ENCODE assay signal across 8 mouse cellular contexts in genomic region chr2:148731614-148732326, GRCm38 (mm10). TPM values are rescaled to one million over a fixed set of nuclear protein-coding genes. Genes with fewer than 3 reads are reported as not detected.
A peak's percentile ranks its signal among the peaks of the same experiment; 100 is the strongest.
DNase-seq lines count a peak whose midpoint lies in the region; ATAC-seq and TF ChIP-seq lines count a peak whose summit lies in the region.

No protein-coding gene starts in this region.

- ATAC-seq in forebrain, postnatal 0 days: peak; percentile 68
- peak; percentile 85 for ATAC-seq in hindbrain, embryonic 15.5 days (ENCODE audit: low FRiP score, low read depth)
- peak; percentile 34 for ATAC-seq in limb, embryonic 12.5 days (ENCODE audit: insufficient number of reproducible peaks, insufficient read depth, low FRiP score, low TSS enrichment, low read depth)
- peak; percentile 88 for ATAC-seq in midbrain, embryonic 15.5 days (replicated peaks)

- H3K27ac ChIP-seq in forebrain, postnatal 0 days (ENCODE audit: low read depth, low read length): peak overlapping the region; percentile 57
- peak overlapping the region; percentile 75 for H3K27ac ChIP-seq in hindbrain, embryonic 15.5 days (replicated peaks)
- no peak overlapping the region for H3K27ac ChIP-seq in limb, embryonic 12.5 days
- H3K27ac ChIP-seq in midbrain, embryonic 15.5 days: peak overlapping the region; percentile 84

- peak overlapping the region; percentile 89 for H3K4me2 ChIP-seq in forebrain, postnatal 0 days (ENCODE audit: low read depth)
- peak overlapping the region; percentile 88 for H3K4me2 ChIP-seq in hindbrain, embryonic 15.5 days
- peak overlapping the region; percentile 93 for H3K4me2 ChIP-seq in limb, embryonic 12.5 days
- H3K4me2 ChIP-seq in midbrain, embryonic 15.5 days: peak overlapping the region; percentile 85

- peaks cover 10% of the 10 kb centered on the region; the same call in 1 of the 2 replicates for H3K4me1 ChIP-seq in forebrain, postnatal 0 days (ENCODE audit: insufficient read depth)
- H3K4me1 ChIP-seq in hindbrain, embryonic 15.5 days (replicated peaks): peaks cover 24% of the 10 kb centered on the region
- H3K4me1 ChIP-seq in limb, embryonic 12.5 days (replicated peaks): peaks cover 6% of the 10 kb centered on the region; the same call in 1 of the 2 replicates
- peaks cover 25% of the 10 kb centered on the region for H3K4me1 ChIP-seq in midbrain, embryonic 15.5 days

- H3K27me3 ChIP-seq in forebrain, postnatal 0 days (ENCODE audit: insufficient read depth, low read length): no peaks in the 10 kb centered on the region
- H3K27me3 ChIP-seq in hindbrain, embryonic 15.5 days: no peaks in the 10 kb centered on the region
- H3K27me3 ChIP-seq in limb, embryonic 12.5 days: no peaks in the 10 kb centered on the region
- no peaks in the 10 kb centered on the region for H3K27me3 ChIP-seq in midbrain, embryonic 15.5 days (replicated peaks)

- H3K9ac ChIP-seq in forebrain, postnatal 0 days: peak overlapping the region; percentile 72
- H3K9ac ChIP-seq in hindbrain, embryonic 15.5 days: peak overlapping the region; percentile 95
- H3K9ac ChIP-seq in limb, embryonic 12.5 days (replicated peaks): peak overlapping the region; percentile 75
- peak overlapping the region; percentile 73 for H3K9ac ChIP-seq in midbrain, embryonic 15.5 days

- no peaks in the 10 kb centered on the region for H3K36me3 ChIP-seq in forebrain, postnatal 0 days (ENCODE audit: insufficient read depth)
- no peaks in the 10 kb centered on the region for H3K36me3 ChIP-seq in hindbrain, embryonic 15.5 days
- H3K36me3 ChIP-seq in limb, embryonic 12.5 days: no peaks in the 10 kb centered on the region
- no peaks in the 10 kb centered on the region for H3K36me3 ChIP-seq in midbrain, embryonic 15.5 days (replicated peaks)

- H3K9me3 ChIP-seq in forebrain, postnatal 0 days (ENCODE audit: low read length): no peaks in the 10 kb centered on the region
- no peaks in the 10 kb centered on the region for H3K9me3 ChIP-seq in hindbrain, embryonic 15.5 days
- H3K9me3 ChIP-seq in limb, embryonic 12.5 days: peaks cover 12% of the 10 kb centered on the region; the same call in 1 of the 2 replicates
- no peaks in the 10 kb centered on the region for H3K9me3 ChIP-seq in midbrain, embryonic 15.5 days

- WGBS in forebrain, postnatal 0 days: 2% methylated on average over 35 of the region's 35 CpGs
- WGBS in hindbrain, embryonic 15.5 days: under 1% methylated on average over 35 of the region's 35 CpGs
- 2% methylated on average over 35 of the region's 35 CpGs for WGBS in limb, embryonic 12.5 days
- under 1% methylated on average over 35 of the region's 35 CpGs for WGBS in midbrain, embryonic 15.5 days

- no peak for TF ChIP-seq CTCF in forebrain, postnatal 0 days (IDR thresholded peaks at IDR 0.05; ENCODE audit: low read depth)

- peak; percentile 32 for DNase-seq in right cerebral cortex, postnatal 14 days
- no peak for DNase-seq in right cerebral cortex, adult 18-20 months
- DNase-seq in cerebellum, adult 11-12 months: peak; percentile 77
- no peak for DNase-seq in forebrain, postnatal 0 days
- DNase-seq in thymus, postnatal 14 days: no peak

- H3K4me3 ChIP-seq in forebrain, postnatal 0 days (ENCODE audit: low read depth, low read length): peak overlapping the region; percentile 62
- H3K4me3 ChIP-seq in hindbrain, embryonic 15.5 days: peak overlapping the region; percentile 84
- H3K4me3 ChIP-seq in limb, embryonic 12.5 days (replicated peaks): peak overlapping the region; percentile 76
- H3K4me3 ChIP-seq in midbrain, embryonic 15.5 days: peak overlapping the region; percentile 80

RNA-seq across cellular contexts. Expression of gene Napb, which starts 0.5 kb away (rescaled TPM):
- 124 and 142 TPM in 2 replicates for total RNA-seq in forebrain, postnatal 0 days (2014; rRNA removed)
- 41.1 and 76.3 TPM in 2 replicates for polyA plus RNA-seq in forebrain, postnatal 0 days (2015; fragmentation: Nextera tagmentation; extraction: Ambion mirVana)
- 77.7 and 84.2 TPM in 2 replicates for polyA plus RNA-seq in hindbrain, embryonic 15.5 days (2015; fragmentation: Nextera tagmentation; extraction: Ambion mirVana)
- polyA plus RNA-seq in limb, embryonic 12.5 days (2016; fragmentation: Nextera tagmentation; extraction: Ambion mirVana): 4.7 TPM in 2 replicates
- polyA plus RNA-seq in midbrain, embryonic 15.5 days (2015; fragmentation: Nextera tagmentation; extraction: Ambion mirVana): 83.2 and 85.2 TPM in 2 replicates

RNA-seq across cellular contexts. Expression of gene Cstl1, which starts 18.4 kb away (rescaled TPM):
- total RNA-seq in forebrain, postnatal 0 days (2014; rRNA removed): not detected in 2 replicates
- not detected in 2 replicates for polyA plus RNA-seq in forebrain, postnatal 0 days (2015; fragmentation: Nextera tagmentation; extraction: Ambion mirVana)
- not detected in 2 replicates for polyA plus RNA-seq in hindbrain, embryonic 15.5 days (2015; fragmentation: Nextera tagmentation; extraction: Ambion mirVana)
- polyA plus RNA-seq in limb, embryonic 12.5 days (2016; fragmentation: Nextera tagmentation; extraction: Ambion mirVana): not detected in 2 replicates
- not detected in 2 replicates for polyA plus RNA-seq in midbrain, embryonic 15.5 days (2015; fragmentation: Nextera tagmentation; extraction: Ambion mirVana)

RNA-seq across cellular contexts. Expression of gene Cst11, which starts 39.5 kb away (rescaled TPM):
- not detected in 2 replicates for total RNA-seq in forebrain, postnatal 0 days (2014; rRNA removed)
- not detected in 2 replicates for polyA plus RNA-seq in forebrain, postnatal 0 days (2015; fragmentation: Nextera tagmentation; extraction: Ambion mirVana)
- not detected in 2 replicates for polyA plus RNA-seq in hindbrain, embryonic 15.5 days (2015; fragmentation: Nextera tagmentation; extraction: Ambion mirVana)
- not detected in 2 replicates for polyA plus RNA-seq in limb, embryonic 12.5 days (2016; fragmentation: Nextera tagmentation; extraction: Ambion mirVana)
- polyA plus RNA-seq in midbrain, embryonic 15.5 days (2015; fragmentation: Nextera tagmentation; extraction: Ambion mirVana): not detected in 2 replicates

RNA-seq across cellular contexts. Expression of gene 8030411F24Rik, which starts 50.0 kb away (rescaled TPM):
- total RNA-seq in forebrain, postnatal 0 days (2014; rRNA removed): not detected in 2 replicates
- not detected in 2 replicates for polyA plus RNA-seq in forebrain, postnatal 0 days (2015; fragmentation: Nextera tagmentation; extraction: Ambion mirVana)
- not detected in 2 replicates for polyA plus RNA-seq in hindbrain, embryonic 15.5 days (2015; fragmentation: Nextera tagmentation; extraction: Ambion mirVana)
- polyA plus RNA-seq in limb, embryonic 12.5 days (2016; fragmentation: Nextera tagmentation; extraction: Ambion mirVana): not detected in 2 replicates
- not detected in 2 replicates for polyA plus RNA-seq in midbrain, embryonic 15.5 days (2015; fragmentation: Nextera tagmentation; extraction: Ambion mirVana)

RNA-seq across cellular contexts. Expression of gene Gzf1, which starts 50.9 kb away (rescaled TPM):
- total RNA-seq in forebrain, postnatal 0 days (2014; rRNA removed): 21.8 and 22.2 TPM in 2 replicates
- 12.8 and 15.0 TPM in 2 replicates for polyA plus RNA-seq in forebrain, postnatal 0 days (2015; fragmentation: Nextera tagmentation; extraction: Ambion mirVana)
- 13.9 and 16.3 TPM in 2 replicates for polyA plus RNA-seq in hindbrain, embryonic 15.5 days (2015; fragmentation: Nextera tagmentation; extraction: Ambion mirVana)
- polyA plus RNA-seq in limb, embryonic 12.5 days (2016; fragmentation: Nextera tagmentation; extraction: Ambion mirVana): 25.5 and 26.8 TPM in 2 replicates
- polyA plus RNA-seq in midbrain, embryonic 15.5 days (2015; fragmentation: Nextera tagmentation; extraction: Ambion mirVana): 14.8 and 15.3 TPM in 2 replicates

Comparison
In these comparisons a context has a peak if more than half of its experiments do, and no peak if none do; other contexts are left out.
1. DNase-seq: peak in right cerebral cortex, postnatal 14 days (single experiment) and cerebellum, adult 11-12 months (single experiment); none in right cerebral cortex, adult 18-20 months (single experiment), forebrain, postnatal 0 days (single experiment) and thymus, postnatal 14 days (single experiment).
2. ATAC-seq: peak in every context shown above with its lines; median percentile 88 in midbrain, embryonic 15.5 days; 85 in hindbrain, embryonic 15.5 days; 68 in forebrain, postnatal 0 days; 34 in limb, embryonic 12.5 days.
3. Peak in every context shown above with its lines, with median percentiles within 50 percentile points of each other: H3K4me2 ChIP-seq, H3K4me3 ChIP-seq and H3K9ac ChIP-seq.